Mouse (Mus musculus) C2C12 (cell line): ENCODE data around the gene S100a16.

Experiments used
- CTCF ChIP-seq: IDR thresholded peaks from one replicate; pipeline ENCODE4 v1.5.1; 2011; ENCODE audit not compliant: control insufficient read depth, insufficient read depth, insufficient read length
- MAX ChIP-seq: IDR thresholded peaks from one replicate; pipeline ENCODE4 v1.6.1; 2011; ENCODE audit warnings: mild to moderate bottlenecking, control low read depth
- MYOD1 ChIP-seq: IDR thresholded peaks from one replicate; pipeline ENCODE4 v1.6.1; 2011; ENCODE audit warnings: low read depth; ENCODE audit not compliant: control insufficient read depth, insufficient read length

DNA sequence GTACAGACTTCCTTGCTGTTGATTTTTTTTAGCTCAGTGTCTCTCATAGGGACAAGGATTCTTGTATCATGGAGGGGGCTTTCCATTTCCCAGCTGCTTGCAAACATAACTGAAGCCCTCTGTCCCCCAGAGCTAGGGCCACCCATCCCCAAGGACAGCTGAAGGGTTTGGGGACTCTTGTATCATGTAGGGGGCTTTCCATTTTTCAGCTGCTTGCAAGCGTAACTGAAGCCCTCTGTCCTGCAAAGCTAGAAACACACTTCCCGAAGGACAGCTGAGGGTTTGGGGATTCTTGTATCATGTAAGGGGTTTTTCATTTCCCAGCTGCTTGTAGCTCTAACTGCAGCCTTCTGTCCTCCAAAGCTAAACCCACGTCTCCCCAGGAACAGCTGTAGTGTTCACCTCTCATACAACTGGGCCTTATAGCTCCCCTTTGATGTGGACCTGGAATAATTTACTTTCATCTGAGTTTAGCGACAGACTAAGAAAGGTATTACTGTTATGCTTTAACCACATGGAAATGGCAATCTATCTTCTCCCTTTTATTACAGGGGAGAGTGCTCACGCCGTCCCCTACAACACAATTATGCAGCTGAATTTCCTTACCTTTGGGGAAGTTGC lies 23.1 kb downstream of the S100a16 start, which contains the start of gene S100a3:
- TF ChIP-seq MAX = no peak
- TF ChIP-seq CTCF = no peak
- no peak for TF ChIP-seq MYOD1
